Mouse (Mus musculus): ENCODE data around the gene Adamts13. TPM values are rescaled to one million over a fixed set of nuclear protein-coding genes. Genes with fewer than 3 reads are reported as not detected.

The Adamts13 gene
- polyA plus RNA-seq, 1 experiment: 0.16 TPM

DNA sequence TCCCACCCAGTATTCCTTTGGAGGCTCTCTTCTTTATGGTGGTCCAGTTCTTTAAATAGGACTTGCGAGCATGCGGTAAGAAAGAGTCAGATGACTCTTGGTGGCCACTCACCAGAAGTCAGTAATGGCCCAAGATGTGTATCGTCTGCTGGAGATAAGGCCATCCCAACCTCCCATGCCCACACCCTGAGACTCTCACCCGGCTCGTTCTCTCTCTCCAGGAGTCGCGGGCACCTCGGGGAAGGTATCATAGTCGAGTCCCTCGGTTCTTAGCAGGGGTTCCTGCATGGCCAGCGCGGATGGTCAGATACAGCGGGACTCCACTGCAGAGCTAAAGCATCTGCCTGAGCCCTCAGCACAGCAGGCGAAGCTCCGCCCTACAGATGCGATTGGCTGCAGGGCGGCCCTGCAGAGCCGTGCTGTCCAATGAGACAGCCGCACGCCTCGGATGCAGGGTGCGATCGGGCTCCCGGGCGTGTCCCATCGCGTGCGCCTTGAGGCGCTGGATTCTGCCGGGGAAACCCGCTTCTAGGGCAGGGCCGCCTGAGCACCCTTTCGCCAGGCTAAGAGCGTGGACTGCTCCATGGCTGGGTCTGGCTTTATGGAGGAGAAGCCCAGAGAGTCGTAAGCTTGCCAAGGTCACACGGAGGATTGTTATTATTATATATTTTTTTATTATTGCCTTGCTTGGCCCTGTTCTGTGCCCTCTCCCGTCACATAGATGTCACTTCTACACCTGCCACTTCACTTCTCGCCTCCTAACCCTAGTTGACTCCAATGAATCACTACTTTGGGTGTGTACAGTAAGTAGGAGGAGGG is 54.6 kb downstream of the Adamts13 start, which contains the start of gene Slc2a6:
Gene Slc2a6 (minus strand): TSS at position 381 of the 819 bp plus-strand sequence.
- Histone ChIP-seq H3K4me1 (ENCODE audit: control insufficient read depth, insufficient read depth, low read length) (peaks cover 33% of the 10 kb centered on the region), H3K4me3 (ENCODE audit: insufficient read depth, low read length) (peak within 1 kb of the TSS; percentile 64), H3K27ac (ENCODE audit: insufficient read depth, low read depth, low read length) (peak within 1 kb of the TSS; percentile 85)
- TF ChIP-seq POLR2A (IDR thresholded peaks at IDR 0.05; ENCODE audit: borderline replicate concordance, low read depth, low read length) (peak; percentile 74; the same call in 1 of the 2 replicates), CTCF (IDR thresholded peaks at IDR 0.05; ENCODE audit: low read depth, low read length) (no peak)

DNA sequence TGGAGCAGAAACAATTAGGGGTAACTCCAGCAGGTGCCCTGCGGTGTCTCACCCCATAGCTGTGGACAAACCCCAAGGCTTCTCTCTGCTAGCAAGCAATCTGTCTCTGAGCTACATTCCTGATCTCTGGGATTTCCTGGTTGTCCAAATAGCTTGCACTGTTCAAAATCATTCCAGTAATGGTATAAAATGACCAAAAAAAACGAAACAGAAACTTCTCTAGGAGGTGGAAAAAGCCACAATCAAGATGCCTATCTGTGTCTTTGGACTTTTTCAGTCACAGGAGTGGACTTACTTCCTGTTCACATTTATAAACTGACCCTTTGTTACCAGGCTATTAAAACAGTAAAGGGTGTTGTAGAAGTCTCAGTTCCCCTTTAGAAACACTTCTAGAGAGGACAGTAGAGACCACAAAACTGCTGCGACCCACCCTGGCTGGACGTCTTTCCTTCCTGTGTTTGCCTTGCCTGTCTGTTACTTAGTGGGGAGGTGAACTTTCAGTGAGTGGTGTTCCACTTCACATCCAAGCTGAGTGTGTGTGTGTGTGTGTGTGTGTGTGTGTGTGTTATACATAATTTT is 55.3 kb downstream of the Adamts13 start:
- Histone ChIP-seq H3K4me1 (ENCODE audit: control insufficient read depth, insufficient read depth, low read length) (peaks cover 33% of the 10 kb centered on the region), H3K27ac (ENCODE audit: insufficient read depth, low read depth, low read length) (peak overlapping the region; percentile 85), H3K4me3 (ENCODE audit: insufficient read depth, low read length) (peak overlapping the region; percentile 46)
- TF ChIP-seq POLR2A (IDR thresholded peaks at IDR 0.05; ENCODE audit: borderline replicate concordance, low read depth, low read length) (no peak), CTCF (IDR thresholded peaks at IDR 0.05; ENCODE audit: low read depth, low read length) (no peak)

GRCm38 (mm10) chr2:27032361-27032760 is 59.1 kb downstream of the Adamts13 start:
- Histone ChIP-seq H3K4me3 (ENCODE audit: insufficient read depth, low read length) (no peak overlapping the region), H3K4me1 (ENCODE audit: control insufficient read depth, insufficient read depth, low read length) (peaks cover 16% of the 10 kb centered on the region; the same call in 1 of the 2 replicates), H3K27ac (ENCODE audit: insufficient read depth, low read depth, low read length) (no peak overlapping the region)
- TF ChIP-seq POLR2A (IDR thresholded peaks at IDR 0.05; ENCODE audit: borderline replicate concordance, low read depth, low read length) (no peak), CTCF (IDR thresholded peaks at IDR 0.05; ENCODE audit: low read depth, low read length) (no peak)

GRCm38 (mm10) chr2:27036003-27036402 is 62.8 kb downstream of the Adamts13 start:
- no peak overlapping the region for H3K27ac ChIP-seq (ENCODE audit: insufficient read depth, low read depth, low read length)
- H3K4me1 ChIP-seq (ENCODE audit: control insufficient read depth, insufficient read depth, low read length): no peaks in the 10 kb centered on the region
- no peak overlapping the region for H3K4me3 ChIP-seq (ENCODE audit: insufficient read depth, low read length)
- TF ChIP-seq CTCF (IDR thresholded peaks at IDR 0.05; ENCODE audit: low read depth, low read length) (no peak), POLR2A (IDR thresholded peaks at IDR 0.05; ENCODE audit: borderline replicate concordance, low read depth, low read length) (no peak)

- Histone ChIP-seq H3K27ac (ENCODE audit: insufficient read depth, low read depth, low read length) (no peak overlapping the region), H3K4me1 (ENCODE audit: control insufficient read depth, insufficient read depth, low read length) (no peaks in the 10 kb centered on the region), H3K4me3 (ENCODE audit: insufficient read depth, low read length) (no peak overlapping the region)
- TF ChIP-seq POLR2A (IDR thresholded peaks at IDR 0.05; ENCODE audit: borderline replicate concordance, low read depth, low read length) (no peak), CTCF (IDR thresholded peaks at IDR 0.05; ENCODE audit: low read depth, low read length) (no peak)
Observed at GRCm38 (mm10) chr2:27037008-27037407, 63.8 kb downstream of the Adamts13 start.

DNA sequence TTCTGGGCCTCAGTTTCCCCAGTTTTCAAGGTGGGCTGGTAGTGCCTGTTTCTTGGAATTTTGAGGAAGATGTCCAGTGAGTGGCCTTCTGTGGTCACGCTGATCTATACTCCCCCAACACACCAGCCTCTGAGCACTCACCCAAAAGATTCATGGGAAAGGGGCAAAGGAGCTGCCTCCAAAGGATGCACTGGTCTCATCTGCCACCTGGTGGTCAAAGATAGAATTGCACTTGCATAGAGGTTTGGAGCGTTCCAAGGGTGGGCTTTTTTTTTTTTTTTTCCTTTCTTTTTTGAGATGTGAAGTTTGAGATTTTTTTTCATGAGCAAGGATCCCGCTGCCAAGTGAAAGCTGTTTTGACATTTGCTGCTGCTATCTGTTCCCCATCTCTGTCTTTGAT is 65.4 kb downstream of the Adamts13 start:
- Histone ChIP-seq H3K4me3 (ENCODE audit: insufficient read depth, low read length) (no peak overlapping the region), H3K27ac (ENCODE audit: insufficient read depth, low read depth, low read length) (no peak overlapping the region), H3K4me1 (ENCODE audit: control insufficient read depth, insufficient read depth, low read length) (no peaks in the 10 kb centered on the region)
- TF ChIP-seq CTCF (IDR thresholded peaks at IDR 0.05; ENCODE audit: low read depth, low read length) (peak; percentile 79), POLR2A (IDR thresholded peaks at IDR 0.05; ENCODE audit: borderline replicate concordance, low read depth, low read length) (no peak)

GRCm38 (mm10) chr2:27039286-27039685 is 66.1 kb downstream of the Adamts13 start:
- Histone ChIP-seq H3K4me3 (ENCODE audit: insufficient read depth, low read length) (no peak overlapping the region), H3K27ac (ENCODE audit: insufficient read depth, low read depth, low read length) (no peak overlapping the region), H3K4me1 (ENCODE audit: control insufficient read depth, insufficient read depth, low read length) (no peaks in the 10 kb centered on the region)
- TF ChIP-seq CTCF (IDR thresholded peaks at IDR 0.05; ENCODE audit: low read depth, low read length) (no peak; the same call in 1 of the 2 replicates), POLR2A (IDR thresholded peaks at IDR 0.05; ENCODE audit: borderline replicate concordance, low read depth, low read length) (no peak)

GRCm38 (mm10) chr2:27042131-27042844 is 69.1 kb downstream of the Adamts13 start:
- TF ChIP-seq POLR2A (IDR thresholded peaks at IDR 0.05; ENCODE audit: borderline replicate concordance, low read depth, low read length): no peak
- TF ChIP-seq CTCF (IDR thresholded peaks at IDR 0.05; ENCODE audit: low read depth, low read length): no peak
- H3K4me3 ChIP-seq (ENCODE audit: insufficient read depth, low read length): no peak overlapping the region
- no peak overlapping the region for H3K27ac ChIP-seq (ENCODE audit: insufficient read depth, low read depth, low read length)

GRCm38 (mm10) chr2:27043461-27043860 is 70.2 kb downstream of the Adamts13 start:
- no peak overlapping the region for H3K27ac ChIP-seq (ENCODE audit: insufficient read depth, low read depth, low read length)
- H3K4me3 ChIP-seq (ENCODE audit: insufficient read depth, low read length): no peak overlapping the region
- no peak for TF ChIP-seq POLR2A (IDR thresholded peaks at IDR 0.05; ENCODE audit: borderline replicate concordance, low read depth, low read length)
- peak; percentile 61 for TF ChIP-seq CTCF (IDR thresholded peaks at IDR 0.05; ENCODE audit: low read depth, low read length)
- H3K4me1 ChIP-seq (ENCODE audit: control insufficient read depth, insufficient read depth, low read length): no peaks in the 10 kb centered on the region

More at GRCm38 (mm10) chr2:27042131-27042844, 69.1 kb downstream of the Adamts13 start:
- H3K4me1 ChIP-seq (ENCODE audit: control insufficient read depth, insufficient read depth, low read length): no peaks in the 10 kb centered on the region
